Mouse (Mus musculus): ENCODE results near the gene Ctf2.

DNA sequence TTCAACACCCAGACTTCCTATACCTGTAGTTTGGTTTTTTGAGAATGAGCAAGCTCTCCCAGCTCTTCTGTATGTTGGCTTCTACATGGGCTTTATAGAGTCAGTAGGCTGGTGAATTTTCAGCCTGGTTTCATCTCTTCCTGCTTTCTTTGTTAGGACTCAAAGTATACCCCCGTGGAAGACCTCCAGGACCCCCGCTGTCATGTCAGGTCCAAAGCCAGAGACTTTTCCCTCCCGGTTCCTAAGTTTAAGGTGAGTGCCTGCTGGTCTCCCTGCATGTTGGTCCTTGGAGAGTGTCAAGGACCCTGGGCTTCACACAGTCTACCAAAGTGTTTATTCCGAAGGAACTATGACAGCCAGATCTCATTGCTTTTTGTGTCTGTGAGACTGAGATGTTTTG, 46.4 kb upstream of the Ctf2 start:
- TF ChIP-seq POLR2A (IDR thresholded peaks at IDR 0.05; ENCODE audit: borderline replicate concordance, extremely low read depth, low read depth, low read length): no peak
- no peak for TF ChIP-seq CTCF (IDR thresholded peaks at IDR 0.05; ENCODE audit: insufficient read depth, low read length)
